Mouse (Mus musculus): ENCODE data around the gene Tbc1d10a. TPM values are rescaled to one million over a fixed set of nuclear protein-coding genes. Genes with fewer than 3 reads are reported as not detected.
A peak's percentile ranks its signal among the peaks of the same experiment; 100 is the strongest.
"Not testable (repeated sequence)": the region's sequence is repeated elsewhere in the genome, so short reads cannot be mapped to it uniquely, and the experiment has no call there.

Gene Tbc1d10a
- polyA plus RNA-seq, 1 experiment from 2014 or later: 31.0 TPM

DNA sequence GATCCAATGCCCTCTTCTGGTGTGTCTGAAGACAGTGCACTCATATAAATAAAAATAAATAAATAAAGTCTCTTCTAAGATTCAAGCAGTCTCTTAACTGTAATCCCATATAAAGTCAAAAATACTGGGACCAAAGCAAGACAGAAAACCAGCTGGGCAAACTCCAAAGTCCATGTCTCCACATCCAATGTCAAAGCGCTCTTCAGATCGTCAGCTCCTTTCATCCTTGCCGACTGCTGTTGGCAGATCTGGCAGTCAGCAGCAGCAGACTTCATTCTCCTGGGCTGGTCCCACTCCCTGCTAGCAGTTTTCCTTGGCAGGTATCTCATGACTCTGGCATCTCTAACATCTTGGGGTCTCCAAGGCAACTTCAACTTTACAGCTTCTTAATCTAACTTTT lies 27.9 kb upstream of the Tbc1d10a start:
- Histone ChIP-seq H3K4me3 (no peak overlapping the region; the same call in 1 of the 2 replicates), H3K4me1 (peaks cover 34% of the 10 kb centered on the region)

DNA sequence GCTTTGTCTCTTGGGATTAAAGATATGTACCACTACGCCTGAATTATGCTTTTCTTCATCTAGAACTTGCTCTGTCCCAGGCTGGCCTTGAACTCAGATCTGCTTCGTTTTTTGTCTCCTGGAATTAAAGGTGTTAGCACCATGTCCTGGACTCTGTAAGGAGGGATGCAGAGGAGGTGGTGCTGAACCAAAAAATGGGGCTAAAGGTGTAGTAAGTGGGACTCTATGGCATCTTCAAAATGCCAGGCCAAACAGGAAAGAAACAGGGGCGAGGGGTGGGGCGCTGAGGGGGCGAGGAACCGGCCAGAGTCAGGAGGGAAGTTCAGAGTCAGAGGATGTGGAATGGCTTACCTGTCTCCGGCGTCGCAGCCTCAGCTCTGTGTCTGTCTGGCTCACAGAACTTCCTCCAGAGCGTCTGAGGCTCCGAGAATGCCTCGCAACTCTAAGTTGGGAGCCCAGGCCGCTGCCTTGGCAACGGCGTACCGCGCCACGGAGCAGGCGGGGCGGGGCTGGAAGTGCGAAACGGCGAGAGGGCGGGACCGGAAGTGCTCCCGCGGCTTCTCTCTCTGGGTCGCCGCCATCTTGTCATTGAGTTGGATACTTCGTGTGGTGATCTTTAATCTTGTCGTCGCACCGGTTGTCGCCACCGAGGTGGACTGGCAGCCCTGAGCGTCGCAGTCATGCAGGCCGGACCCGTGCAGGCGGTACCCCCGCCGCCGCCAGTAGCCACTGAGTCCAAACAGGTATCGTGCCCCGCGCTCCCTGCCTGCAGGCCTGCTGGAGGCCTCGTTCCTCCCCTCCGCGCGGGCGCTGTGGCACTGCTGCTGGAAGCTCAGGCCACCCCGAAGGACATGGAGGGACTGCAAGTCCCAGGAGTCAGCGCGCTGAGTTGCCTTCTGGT lies 26.5 kb upstream of the Tbc1d10a start, which contains the start of the genes Ccdc157 and Sf3a1:
Gene Ccdc157, minus strand, starts transcription at position 486 of the 901 bp plus-strand sequence.
Gene Sf3a1, plus strand, starts transcription at position 543 of the 901 bp plus-strand sequence.
- 1% methylated on average over 54 of the region's 54 CpGs for WGBS
- Histone ChIP-seq H3K4me3 (peak within 1 kb of the TSS; percentile 92), H3K27ac (replicated peaks) (peak within 1 kb of the TSS; percentile 95), H3K27me3 (replicated peaks; ENCODE audit: low read depth, poor library complexity, severe bottlenecking) (no peaks in the 10 kb centered on the region), H3K4me1 (peaks cover 46% of the 10 kb centered on the region), H3K9me3 (no peaks in the 10 kb centered on the region), H3K36me3 (replicated peaks) (peaks cover 42% of the 10 kb centered on the region)
- DNase-seq (ENCODE audit: low spot score): peak; percentile 95

More for the DNA sequence above, 27.9 kb upstream of the Tbc1d10a start:
- Histone ChIP-seq H3K27me3 (replicated peaks; ENCODE audit: low read depth, poor library complexity, severe bottlenecking) (no peaks in the 10 kb centered on the region), H3K9me3 (no peaks in the 10 kb centered on the region), H3K27ac (replicated peaks) (no peak overlapping the region), H3K36me3 (replicated peaks) (peaks cover 28% of the 10 kb centered on the region)
- WGBS: 95% methylated on average over 3 of the region's 3 CpGs
- DNase-seq (ENCODE audit: low spot score): no peak

- DNase-seq (ENCODE audit: low spot score): no peak
- peaks cover 46% of the 10 kb centered on the region for H3K4me1 ChIP-seq
- peaks cover 50% of the 10 kb centered on the region for H3K36me3 ChIP-seq (replicated peaks)
- H3K9me3 ChIP-seq: no peaks in the 10 kb centered on the region
- peak overlapping the region; percentile 95 for H3K27ac ChIP-seq (replicated peaks)
- H3K27me3 ChIP-seq (replicated peaks; ENCODE audit: low read depth, poor library complexity, severe bottlenecking): no peaks in the 10 kb centered on the region
- peak overlapping the region; percentile 92 for H3K4me3 ChIP-seq
- WGBS: 8% methylated on average over 15 of the region's 15 CpGs
These were observed 25.7 kb upstream of the Tbc1d10a start for GRCm38 (mm10) chr11:4160758-4161480.

- peaks cover 33% of the 10 kb centered on the region for H3K4me1 ChIP-seq
- peaks cover 88% of the 10 kb centered on the region for H3K36me3 ChIP-seq (replicated peaks)
- WGBS: 75% methylated on average over 2 of the region's 2 CpGs
- no peak overlapping the region for H3K4me3 ChIP-seq
- no peak for DNase-seq (ENCODE audit: low spot score)
- no peaks in the 10 kb centered on the region for H3K9me3 ChIP-seq
- no peaks in the 10 kb centered on the region for H3K27me3 ChIP-seq (replicated peaks; ENCODE audit: low read depth, poor library complexity, severe bottlenecking)
- no peak overlapping the region for H3K27ac ChIP-seq (replicated peaks)
These were observed 21.9 kb upstream of the Tbc1d10a start for GRCm38 (mm10) chr11:4164701-4165100.

- H3K4me1 ChIP-seq: peaks cover 23% of the 10 kb centered on the region
- H3K9me3 ChIP-seq: no peaks in the 10 kb centered on the region
- no peak for DNase-seq (ENCODE audit: low spot score)
- 89% methylated on average over 7 of the region's 7 CpGs for WGBS
- H3K4me3 ChIP-seq: no peak overlapping the region
- no peaks in the 10 kb centered on the region for H3K27me3 ChIP-seq (replicated peaks; ENCODE audit: low read depth, poor library complexity, severe bottlenecking)
- H3K36me3 ChIP-seq (replicated peaks): peaks cover 100% of the 10 kb centered on the region
- no peak overlapping the region for H3K27ac ChIP-seq (replicated peaks)
These were observed 20.0 kb upstream of the Tbc1d10a start for GRCm38 (mm10) chr11:4166467-4167090.

- H3K9me3 ChIP-seq: no peaks in the 10 kb centered on the region
- H3K27ac ChIP-seq (replicated peaks): no peak overlapping the region
- H3K36me3 ChIP-seq (replicated peaks): peaks cover 100% of the 10 kb centered on the region
- no peak overlapping the region for H3K4me3 ChIP-seq
- no peaks in the 10 kb centered on the region for H3K27me3 ChIP-seq (replicated peaks; ENCODE audit: low read depth, poor library complexity, severe bottlenecking)
- no peak for DNase-seq (ENCODE audit: low spot score)
- WGBS: 96% methylated on average over 5 of the region's 5 CpGs
- no peaks in the 10 kb centered on the region for H3K4me1 ChIP-seq
These were observed 12.0 kb upstream of the Tbc1d10a start for GRCm38 (mm10) chr11:4174586-4174985.

- H3K9me3 ChIP-seq: no peaks in the 10 kb centered on the region
- peaks cover 100% of the 10 kb centered on the region for H3K36me3 ChIP-seq (replicated peaks)
- no peaks in the 10 kb centered on the region for H3K4me1 ChIP-seq
- 91% methylated on average over 4 of the region's 4 CpGs for WGBS
- H3K27me3 ChIP-seq (replicated peaks; ENCODE audit: low read depth, poor library complexity, severe bottlenecking): no peaks in the 10 kb centered on the region
- H3K4me3 ChIP-seq: no peak overlapping the region
- DNase-seq (ENCODE audit: low spot score): no peak
- H3K27ac ChIP-seq (replicated peaks): no peak overlapping the region
These were observed 8.9 kb upstream of the Tbc1d10a start for GRCm38 (mm10) chr11:4177716-4178115.

DNA sequence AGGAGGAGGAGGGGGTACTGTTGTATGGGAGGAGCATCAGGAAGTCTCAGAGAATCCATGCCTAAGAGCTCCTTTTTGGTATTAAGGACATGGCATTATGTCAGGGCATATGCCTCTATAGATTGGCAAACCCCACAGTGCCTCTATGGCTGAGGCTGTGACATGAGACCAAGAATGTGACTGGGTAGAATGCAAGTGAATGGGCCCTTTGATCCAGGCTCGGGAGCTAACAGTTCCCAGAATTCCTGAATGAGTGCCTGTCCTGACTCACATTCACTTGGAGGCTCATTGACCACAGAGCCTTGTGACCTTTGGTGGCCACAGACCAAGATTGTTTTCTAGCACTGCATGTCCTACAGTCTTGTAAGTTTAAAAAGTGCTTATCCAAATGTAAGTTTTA lies 4.5 kb upstream of the Tbc1d10a start:
- Histone ChIP-seq H3K27ac (replicated peaks) (no peak overlapping the region), H3K4me1 (peaks cover 2% of the 10 kb centered on the region), H3K27me3 (replicated peaks; ENCODE audit: low read depth, poor library complexity, severe bottlenecking) (no peaks in the 10 kb centered on the region), H3K36me3 (replicated peaks) (peaks cover 70% of the 10 kb centered on the region), H3K9me3 (no peaks in the 10 kb centered on the region), H3K4me3 (no peak overlapping the region)
- WGBS: 21% methylated on average over 1 of the region's 1 CpGs
- DNase-seq (ENCODE audit: low spot score): no peak

DNA sequence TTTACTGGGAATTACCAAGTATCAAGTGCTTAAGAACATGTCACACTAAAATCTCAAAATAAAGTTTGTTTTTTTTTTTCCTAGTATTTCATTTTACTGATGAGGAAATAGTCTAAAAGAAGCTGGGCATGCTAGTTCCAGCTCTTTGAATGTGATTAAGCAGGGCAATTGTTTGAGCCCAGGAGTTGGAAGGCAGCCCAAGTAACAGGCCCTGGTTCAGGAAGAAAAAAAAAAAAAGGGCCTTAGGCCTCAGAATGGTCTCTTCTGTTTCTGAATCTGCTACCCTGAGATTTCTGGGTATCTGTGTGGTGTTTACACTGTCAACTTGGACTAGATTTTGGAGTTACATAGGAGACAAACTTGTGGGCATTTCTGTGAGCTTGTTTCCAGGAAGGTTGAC lies 3.1 kb upstream of the Tbc1d10a start:
- DNase-seq (ENCODE audit: low spot score): no peak
- Histone ChIP-seq H3K4me1 (peaks cover 14% of the 10 kb centered on the region), H3K27me3 (replicated peaks; ENCODE audit: low read depth, poor library complexity, severe bottlenecking) (peaks cover 9% of the 10 kb centered on the region; the same call in 1 of the 2 replicates), H3K9me3 (no peaks in the 10 kb centered on the region), H3K36me3 (replicated peaks) (peaks cover 55% of the 10 kb centered on the region), H3K27ac (replicated peaks) (no peak overlapping the region), H3K4me3 (no peak overlapping the region)

DNA sequence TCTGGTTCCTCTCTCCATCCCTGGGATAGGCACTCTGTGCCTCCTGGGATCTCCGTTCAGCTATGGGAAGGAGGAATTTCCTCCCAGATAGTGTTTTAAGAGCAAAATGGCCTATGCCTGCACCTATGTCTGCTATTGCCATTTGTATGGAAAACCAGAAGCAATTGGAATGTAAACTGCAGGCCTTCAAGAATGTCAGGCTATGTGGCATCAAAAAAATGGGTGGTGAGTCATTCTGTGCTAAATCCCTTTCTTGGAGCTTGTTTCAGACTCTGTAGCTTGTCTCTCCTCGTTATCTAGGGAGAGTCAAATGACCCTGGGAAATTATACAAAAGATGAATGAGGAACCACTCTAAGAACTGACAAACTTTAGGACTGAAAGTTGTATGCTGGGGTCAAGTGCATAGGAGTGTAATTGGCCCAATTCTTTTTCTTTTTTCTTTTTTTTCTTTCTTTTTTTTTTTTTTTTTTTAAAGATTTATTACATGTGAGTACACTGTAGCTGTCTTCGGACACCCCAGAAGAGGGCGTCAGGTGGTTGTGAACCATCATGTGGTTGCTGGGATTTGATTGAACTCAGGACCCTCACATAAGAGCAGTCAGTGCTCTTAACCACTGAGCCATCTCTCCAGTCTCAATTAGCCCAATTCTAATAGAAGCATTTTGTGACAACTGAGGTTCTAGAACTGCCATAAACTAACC lies 2.2 kb upstream of the Tbc1d10a start:
- Histone ChIP-seq H3K27ac (replicated peaks) (no peak overlapping the region), H3K9me3 (no peaks in the 10 kb centered on the region), H3K36me3 (replicated peaks) (peaks cover 46% of the 10 kb centered on the region), H3K4me1 (peaks cover 14% of the 10 kb centered on the region), H3K4me3 (no peak overlapping the region), H3K27me3 (replicated peaks; ENCODE audit: low read depth, poor library complexity, severe bottlenecking) (peaks cover 9% of the 10 kb centered on the region; the same call in 1 of the 2 replicates)
- no peak for DNase-seq (ENCODE audit: low spot score)
- 82% methylated on average over 4 of the region's 4 CpGs for WGBS

DNA sequence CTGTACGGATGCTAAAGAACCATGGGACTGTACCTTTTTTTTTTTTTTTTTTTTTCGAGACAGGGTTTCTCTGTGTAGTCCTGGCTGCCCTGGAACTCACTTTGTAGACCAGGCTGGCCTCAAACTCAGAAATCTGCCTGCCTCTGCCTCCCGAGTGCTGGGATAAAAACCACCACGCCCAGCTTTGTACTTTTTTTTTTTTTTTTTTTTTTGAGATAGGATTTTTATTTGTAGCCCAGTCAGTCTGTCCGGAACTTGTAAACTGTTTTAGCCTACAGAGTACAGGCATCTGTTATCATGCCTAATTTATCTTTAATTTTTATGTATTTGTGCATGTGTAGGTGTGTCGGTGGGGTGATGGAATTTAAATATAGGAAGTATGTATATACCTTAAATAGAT lies 1.1 kb upstream of the Tbc1d10a start:
- not testable (repeated sequence) for H3K27me3 ChIP-seq (replicated peaks; ENCODE audit: low read depth, poor library complexity, severe bottlenecking); H3K4me3 ChIP-seq; H3K9me3 ChIP-seq; DNase-seq (ENCODE audit: low spot score); H3K27ac ChIP-seq (replicated peaks)
- Histone ChIP-seq H3K4me1 (peaks cover 20% of the 10 kb centered on the region), H3K36me3 (replicated peaks) (peaks cover 36% of the 10 kb centered on the region)
- WGBS: 91% methylated on average over 6 of the region's 6 CpGs

DNA sequence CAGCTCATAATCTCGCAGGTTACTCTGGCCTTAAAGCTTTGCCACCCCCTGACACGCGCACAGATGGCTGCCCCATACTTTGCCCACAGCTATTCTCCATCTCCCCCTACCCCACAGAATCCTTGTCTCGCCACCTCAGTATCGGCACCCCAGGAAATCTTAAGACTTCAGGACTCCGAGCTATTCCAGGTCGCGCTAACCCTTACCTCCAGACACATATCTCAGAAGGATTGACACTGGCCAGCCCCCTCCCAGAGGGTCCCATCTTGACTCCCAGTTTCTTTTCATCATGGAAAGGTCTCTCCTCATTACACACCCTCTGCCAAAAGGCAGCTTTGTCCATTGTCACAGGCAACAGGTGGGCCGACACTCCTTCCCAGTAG lies 720 bp downstream of the Tbc1d10a start:
- 19% methylated on average over 9 of the region's 9 CpGs for WGBS
- peaks cover 17% of the 10 kb centered on the region for H3K36me3 ChIP-seq (replicated peaks)
- peak overlapping the region; percentile 88 for H3K27ac ChIP-seq (replicated peaks)
- peaks cover 39% of the 10 kb centered on the region for H3K4me1 ChIP-seq
- peak overlapping the region; percentile 94 for H3K4me3 ChIP-seq
- peaks cover 9% of the 10 kb centered on the region; the same call in 1 of the 2 replicates for H3K27me3 ChIP-seq (replicated peaks; ENCODE audit: low read depth, poor library complexity, severe bottlenecking)
- DNase-seq (ENCODE audit: low spot score): no peak
- H3K9me3 ChIP-seq: no peaks in the 10 kb centered on the region

Data from embryonic facial prominence, embryonic 10.5 days (tissue).